Mouse (Mus musculus): ENCODE measurements around the gene Rps6kb2.
"Not testable (repeated sequence)": the region's sequence is repeated elsewhere in the genome, so short reads cannot be mapped to it uniquely, and the experiment has no call there.

Rps6kb2 gene

GRCm38 (mm10) chr19:4126759-4127495 lies 36.2 kb downstream of the Rps6kb2 start:
- H3K27me3 ChIP-seq (ENCODE audit: control insufficient read depth, insufficient read depth, low read length, poor library complexity, severe bottlenecking): no peaks in the 10 kb centered on the region
- H3K36me3 ChIP-seq (ENCODE audit: control insufficient read depth, insufficient read depth, low read length, poor library complexity, severe bottlenecking): peaks cover 18% of the 10 kb centered on the region
- DNase-seq (ENCODE audit: low read depth, low spot score): no peak

- Histone ChIP-seq H3K27me3 (ENCODE audit: control insufficient read depth, insufficient read depth, low read length, poor library complexity, severe bottlenecking) (no peaks in the 10 kb centered on the region), H3K36me3 (ENCODE audit: control insufficient read depth, insufficient read depth, low read length, poor library complexity, severe bottlenecking) (peaks cover 11% of the 10 kb centered on the region; the same call in 1 of the 2 replicates)
- DNase-seq (ENCODE audit: low read depth, low spot score): peak; percentile 99
Observed at GRCm38 (mm10) chr19:4125741-4126696, 37.1 kb downstream of the Rps6kb2 start, which contains the start of gene Aip. Gene Aip, minus strand, starts transcription at chr19:4125858.

- peak; percentile 29 for DNase-seq (ENCODE audit: low read depth, low spot score)
- H3K36me3 ChIP-seq (ENCODE audit: control insufficient read depth, insufficient read depth, low read length, poor library complexity, severe bottlenecking); H3K27me3 ChIP-seq (ENCODE audit: control insufficient read depth, insufficient read depth, low read length, poor library complexity, severe bottlenecking): not testable (repeated sequence)
Observed at GRCm38 (mm10) chr19:4125268-4125667, 37.9 kb downstream of the Rps6kb2 start.

DNA sequence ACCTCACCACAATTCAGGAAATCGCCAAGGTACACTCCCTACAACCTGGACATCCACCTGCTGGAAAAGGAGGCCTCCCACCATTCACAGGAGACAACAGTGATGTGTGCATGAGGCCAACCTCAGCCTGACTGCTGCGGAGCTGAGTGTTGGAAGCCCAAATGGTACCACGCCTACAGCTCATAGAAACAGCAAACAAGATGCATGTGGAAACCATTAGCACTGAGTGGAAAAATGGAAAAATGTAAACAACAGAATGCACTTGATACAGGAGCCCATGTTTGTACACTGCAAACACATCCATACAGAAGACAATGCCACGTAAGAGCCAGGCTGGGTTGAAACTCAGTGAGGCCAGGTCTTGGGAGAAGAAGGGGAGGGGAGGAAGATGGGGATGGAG lies 38.7 kb downstream of the Rps6kb2 start:
- Histone ChIP-seq H3K27me3 (ENCODE audit: control insufficient read depth, insufficient read depth, low read length, poor library complexity, severe bottlenecking) (no peaks in the 10 kb centered on the region), H3K36me3 (ENCODE audit: control insufficient read depth, insufficient read depth, low read length, poor library complexity, severe bottlenecking) (peaks cover 2% of the 10 kb centered on the region; the same call in 1 of the 2 replicates)
- DNase-seq (ENCODE audit: low read depth, low spot score): no peak

DNA sequence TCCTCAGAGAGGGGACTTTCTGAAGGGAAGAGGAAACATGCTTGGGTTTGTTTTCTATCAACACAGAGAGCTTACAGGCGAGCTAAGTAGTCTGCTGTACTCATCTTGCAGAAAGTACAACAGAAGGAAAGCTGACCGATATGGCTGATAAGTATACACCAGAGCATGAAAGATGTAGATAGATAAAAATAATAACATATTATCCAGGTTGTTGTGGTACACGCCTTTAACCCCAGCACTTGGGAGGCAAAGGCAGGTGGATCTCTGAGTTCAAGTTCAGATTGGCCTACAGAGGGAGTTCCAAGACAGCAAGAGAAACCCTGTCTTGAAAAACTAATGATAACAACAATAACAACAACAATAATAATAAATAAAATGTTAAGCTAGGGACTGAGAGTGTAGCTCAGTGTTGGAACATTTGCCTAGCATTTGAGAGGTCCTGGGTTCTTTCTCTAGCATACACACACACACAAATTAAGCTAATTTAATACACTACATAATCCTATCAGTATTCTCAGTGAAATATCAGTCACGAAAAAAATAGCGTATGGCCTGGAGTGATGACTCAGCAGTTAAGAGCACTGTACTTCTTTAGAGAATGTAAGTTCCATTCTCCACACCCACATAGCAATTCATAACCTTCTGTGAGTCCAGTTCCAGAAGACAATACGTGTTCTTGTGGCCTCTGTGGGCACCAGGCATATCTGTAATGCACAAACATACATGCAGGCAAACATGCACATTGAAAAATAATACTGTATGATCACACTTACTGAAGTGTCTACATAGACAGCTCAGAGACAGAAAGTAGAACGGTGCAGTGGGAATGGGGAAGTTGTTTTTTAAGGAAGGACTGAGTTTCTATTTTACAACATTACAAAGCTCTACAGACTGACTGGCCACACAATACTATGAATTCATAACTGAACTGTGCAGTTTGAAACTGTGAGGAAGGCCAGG lies 40.5 kb downstream of the Rps6kb2 start:
- Histone ChIP-seq H3K27me3 (ENCODE audit: control insufficient read depth, insufficient read depth, low read length, poor library complexity, severe bottlenecking) (no peaks in the 10 kb centered on the region), H3K36me3 (ENCODE audit: control insufficient read depth, insufficient read depth, low read length, poor library complexity, severe bottlenecking) (no peaks in the 10 kb centered on the region; the same call in 1 of the 2 replicates)
- DNase-seq (ENCODE audit: low read depth, low spot score): peak; percentile 70

DNA sequence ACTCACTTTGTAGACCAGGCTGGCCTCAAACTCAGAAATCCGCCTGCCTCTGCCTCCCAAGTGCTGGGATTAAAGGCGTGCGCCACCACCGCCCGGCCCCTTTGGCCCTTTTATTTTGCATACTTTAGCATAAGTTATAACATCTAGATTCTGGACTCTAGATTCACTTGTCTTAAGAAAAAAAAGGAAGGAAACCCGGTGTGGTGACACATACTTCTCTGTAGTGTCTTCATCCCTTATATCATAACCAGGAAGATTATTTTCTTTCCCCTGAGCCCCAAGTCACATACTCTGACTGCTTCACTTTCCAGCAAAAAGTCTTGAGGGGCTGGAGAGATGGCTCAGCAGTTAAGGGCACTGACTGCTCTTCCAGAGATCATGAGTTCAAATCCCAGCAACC lies 41.3 kb downstream of the Rps6kb2 start:
- H3K36me3 ChIP-seq (ENCODE audit: control insufficient read depth, insufficient read depth, low read length, poor library complexity, severe bottlenecking); H3K27me3 ChIP-seq (ENCODE audit: control insufficient read depth, insufficient read depth, low read length, poor library complexity, severe bottlenecking): not testable (repeated sequence)
- DNase-seq (ENCODE audit: low read depth, low spot score): peak; percentile 61

DNA sequence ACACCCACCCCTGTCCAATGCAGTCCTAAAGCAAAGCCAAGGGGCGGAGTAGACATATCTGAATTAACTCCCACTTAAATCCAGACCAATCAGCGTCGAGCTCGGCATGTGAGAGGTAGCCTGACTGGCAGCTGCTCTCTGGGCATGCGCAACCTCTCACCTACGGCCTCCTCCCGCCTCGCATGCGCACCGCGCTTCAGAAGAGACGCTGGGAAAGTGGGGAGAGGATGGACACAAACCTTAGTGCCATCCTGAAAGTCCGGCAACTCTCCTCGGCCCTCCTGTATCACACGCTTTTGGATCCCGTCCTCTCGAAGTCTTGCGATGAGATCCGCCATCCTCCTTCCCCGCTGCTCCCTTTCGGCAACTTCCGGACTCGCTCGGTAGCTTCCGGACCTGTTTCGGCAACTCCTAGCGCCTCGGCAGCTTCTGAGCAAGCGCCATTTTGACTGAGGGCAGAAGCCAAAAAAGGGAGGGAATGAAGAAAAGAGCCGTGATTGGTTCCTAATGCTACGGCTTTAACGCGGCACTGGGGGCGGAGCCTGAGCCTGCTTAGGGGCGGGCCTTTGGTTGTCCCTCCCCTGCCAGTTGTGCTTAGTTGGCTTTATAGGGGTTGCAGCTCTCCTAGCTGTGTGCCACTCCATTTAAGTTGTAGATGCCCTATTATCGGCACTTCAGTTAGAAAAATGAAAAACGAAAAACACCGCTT lies 41.9 kb downstream of the Rps6kb2 start:
- peak; percentile 99 for DNase-seq (ENCODE audit: low read depth, low spot score)
- no peaks in the 10 kb centered on the region for H3K27me3 ChIP-seq (ENCODE audit: control insufficient read depth, insufficient read depth, low read length, poor library complexity, severe bottlenecking)
- H3K36me3 ChIP-seq (ENCODE audit: control insufficient read depth, insufficient read depth, low read length, poor library complexity, severe bottlenecking): no peaks in the 10 kb centered on the region; the same call in 1 of the 2 replicates

GRCm38 (mm10) chr19:4120496-4120895 lies 42.7 kb downstream of the Rps6kb2 start:
- peak; percentile 44 for DNase-seq (ENCODE audit: low read depth, low spot score)
- Histone ChIP-seq H3K36me3 (ENCODE audit: control insufficient read depth, insufficient read depth, low read length, poor library complexity, severe bottlenecking) (peaks cover 6% of the 10 kb centered on the region; the same call in 1 of the 2 replicates), H3K27me3 (ENCODE audit: control insufficient read depth, insufficient read depth, low read length, poor library complexity, severe bottlenecking) (no peaks in the 10 kb centered on the region)

DNA sequence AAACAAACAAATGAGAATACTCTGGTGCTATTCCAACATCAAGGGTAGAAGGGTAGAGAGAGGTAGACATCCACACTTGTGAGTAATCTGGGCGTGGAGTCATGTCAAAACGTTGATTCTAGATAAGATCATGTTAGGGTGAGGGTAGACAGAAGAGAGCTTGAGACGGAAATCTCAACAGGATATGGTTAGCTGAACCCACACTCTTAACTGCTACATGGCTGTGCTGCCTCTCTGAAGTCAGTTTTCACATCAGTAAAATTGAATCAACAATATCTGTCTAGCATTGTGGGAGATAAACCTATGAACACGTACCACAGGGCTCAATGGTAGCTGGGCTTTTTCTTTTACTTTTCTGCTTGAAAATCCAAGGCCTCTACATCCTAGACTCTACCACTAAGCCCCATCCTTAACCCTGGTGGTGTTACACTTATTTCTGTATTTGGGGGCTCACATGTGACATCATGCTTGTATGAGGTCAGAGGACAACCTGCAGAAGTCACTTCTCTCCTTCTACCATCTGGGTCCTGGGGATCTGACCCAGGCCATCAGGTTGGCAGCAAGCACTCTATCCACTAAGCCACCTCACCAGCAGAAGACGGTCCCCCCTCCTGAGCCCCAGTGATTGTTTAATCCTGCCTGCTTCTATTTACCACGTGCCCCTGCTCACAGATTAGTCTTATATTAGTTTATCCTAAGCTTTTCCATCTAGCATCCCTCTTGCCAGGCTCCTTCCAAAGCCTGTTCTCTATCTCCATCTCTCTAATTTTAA lies 43.3 kb downstream of the Rps6kb2 start:
- DNase-seq (ENCODE audit: low read depth, low spot score): peak; percentile 29
- Histone ChIP-seq H3K36me3 (ENCODE audit: control insufficient read depth, insufficient read depth, low read length, poor library complexity, severe bottlenecking) (peaks cover 8% of the 10 kb centered on the region; the same call in 1 of the 2 replicates), H3K27me3 (ENCODE audit: control insufficient read depth, insufficient read depth, low read length, poor library complexity, severe bottlenecking) (no peaks in the 10 kb centered on the region)

- H3K27me3 ChIP-seq (ENCODE audit: control insufficient read depth, insufficient read depth, low read length, poor library complexity, severe bottlenecking): no peaks in the 10 kb centered on the region
- peaks cover 8% of the 10 kb centered on the region; the same call in 1 of the 2 replicates for H3K36me3 ChIP-seq (ENCODE audit: control insufficient read depth, insufficient read depth, low read length, poor library complexity, severe bottlenecking)
- DNase-seq (ENCODE audit: low read depth, low spot score): no peak
Observed at GRCm38 (mm10) chr19:4118350-4118749, 44.8 kb downstream of the Rps6kb2 start.

DNA sequence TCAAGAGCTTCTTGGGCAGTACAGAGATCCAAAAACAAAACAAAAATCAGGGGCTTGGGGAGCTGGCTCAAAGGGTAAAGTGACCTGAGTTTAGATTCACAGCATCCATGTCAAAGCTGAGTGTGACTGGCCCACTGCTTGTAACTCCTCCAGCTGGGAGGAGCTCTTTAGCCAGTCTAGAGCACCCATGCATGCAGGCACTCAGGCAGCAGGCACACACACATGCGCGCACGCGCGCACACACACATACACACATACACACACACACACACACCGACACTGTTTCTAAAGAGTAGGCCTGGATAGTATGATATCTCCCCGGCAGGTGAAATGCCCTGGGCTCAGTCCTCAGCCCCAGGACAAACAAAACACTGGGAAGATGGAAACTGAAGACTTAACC lies 46.1 kb downstream of the Rps6kb2 start:
- DNase-seq (ENCODE audit: low read depth, low spot score): peak; percentile 60
- Histone ChIP-seq H3K36me3 (ENCODE audit: control insufficient read depth, insufficient read depth, low read length, poor library complexity, severe bottlenecking) (peaks cover 10% of the 10 kb centered on the region), H3K27me3 (ENCODE audit: control insufficient read depth, insufficient read depth, low read length, poor library complexity, severe bottlenecking) (no peaks in the 10 kb centered on the region)

DNA sequence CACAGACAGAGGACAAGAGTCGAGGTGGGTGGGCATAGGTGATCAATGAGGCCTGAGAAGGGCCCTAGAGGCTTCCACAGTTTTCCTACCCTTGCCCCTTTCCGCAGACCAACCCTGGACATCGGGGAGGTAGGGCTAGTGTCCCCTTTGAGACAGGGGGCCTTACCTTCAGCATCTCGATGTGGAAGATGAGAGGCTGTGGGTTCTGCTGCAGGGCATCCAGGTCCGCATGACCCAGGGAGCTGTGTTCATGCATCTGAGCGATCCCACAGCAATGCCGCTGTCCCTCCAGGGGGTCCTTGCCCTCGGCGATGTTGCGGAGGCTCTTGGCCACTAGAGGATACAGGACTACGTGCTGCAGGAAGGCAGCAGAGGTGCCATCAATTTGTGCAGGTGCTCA lies 47.3 kb downstream of the Rps6kb2 start:
- Histone ChIP-seq H3K36me3 (ENCODE audit: control insufficient read depth, insufficient read depth, low read length, poor library complexity, severe bottlenecking) (peaks cover 13% of the 10 kb centered on the region), H3K27me3 (ENCODE audit: control insufficient read depth, insufficient read depth, low read length, poor library complexity, severe bottlenecking) (no peaks in the 10 kb centered on the region)
- DNase-seq (ENCODE audit: low read depth, low spot score): no peak

GRCm38 (mm10) chr19:4115144-4115543 lies 48.0 kb downstream of the Rps6kb2 start:
- peaks cover 13% of the 10 kb centered on the region for H3K36me3 ChIP-seq (ENCODE audit: control insufficient read depth, insufficient read depth, low read length, poor library complexity, severe bottlenecking)
- no peak for DNase-seq (ENCODE audit: low read depth, low spot score)
- H3K27me3 ChIP-seq (ENCODE audit: control insufficient read depth, insufficient read depth, low read length, poor library complexity, severe bottlenecking): no peaks in the 10 kb centered on the region
